ENCODE assay signal across 28 mouse cellular contexts in the genomic region with DNA sequence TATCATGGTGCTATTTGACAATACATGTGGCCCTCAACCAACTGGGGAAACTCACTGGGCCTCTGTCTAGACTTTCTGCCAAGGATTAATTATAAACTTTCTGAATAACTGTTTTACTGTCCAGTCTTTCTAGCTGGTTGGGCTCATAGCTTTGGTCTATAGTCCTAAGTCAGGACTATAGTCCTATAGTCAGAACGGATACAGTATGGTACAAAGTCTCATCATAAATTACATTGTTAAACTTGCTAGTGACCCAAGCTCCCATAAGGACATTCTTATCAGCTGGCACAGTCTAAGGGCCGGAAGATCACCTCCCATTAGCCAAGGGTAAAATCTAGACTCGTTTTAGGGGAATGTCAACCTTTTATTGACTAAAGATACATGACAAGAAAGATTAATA.
"Had no signal": no experiment of that assay in that cellular context is flagged by ENCODE, and none has a peak within 500 bp of the region (broad histone marks: within the 10 kb centered on the region; RNA-seq: fewer than 3 reads in every experiment).

No protein-coding gene starts in this region.

- H3K4me2 ChIP-seq: embryonic facial prominence, embryonic 12.5 days; embryonic facial prominence, embryonic 13.5 days; embryonic facial prominence, embryonic 15.5 days; forebrain, embryonic 12.5 days; forebrain, embryonic 13.5 days; forebrain, embryonic 15.5 days had no signal

- H3K4me3 ChIP-seq: embryonic facial prominence, embryonic 10.5 days; embryonic facial prominence, embryonic 12.5 days; embryonic facial prominence, embryonic 13.5 days; embryonic facial prominence, embryonic 15.5 days; erythroblast, embryonic 14.5 days; forebrain, embryonic 10.5 days; forebrain, embryonic 12.5 days; forebrain, embryonic 13.5 days; forebrain, embryonic 15.5 days; gastrocnemius, adult 2 months; heart, adult 2 months had no signal

- ATAC-seq: forebrain, embryonic 13.5 days; forebrain, embryonic 14.5 days; forebrain, embryonic 15.5 days; forebrain, embryonic 16.5 days had no signal

- H3K9me3 ChIP-seq: embryonic facial prominence, embryonic 10.5 days; embryonic facial prominence, embryonic 12.5 days; embryonic facial prominence, embryonic 13.5 days; embryonic facial prominence, embryonic 15.5 days; forebrain, embryonic 10.5 days; forebrain, embryonic 12.5 days; forebrain, embryonic 13.5 days; forebrain, embryonic 15.5 days had no signal

- H3K36me3 ChIP-seq: embryonic facial prominence, embryonic 10.5 days; embryonic facial prominence, embryonic 12.5 days; embryonic facial prominence, embryonic 13.5 days; embryonic facial prominence, embryonic 15.5 days; forebrain, embryonic 10.5 days; forebrain, embryonic 12.5 days; forebrain, embryonic 15.5 days had no signal

- DNase-seq: cerebellum, adult 18-20 months; cerebellum, adult 2 months; cerebellum, adult 8-10 months; cerebellum, adult 9-10 months; cerebellum, adult 9-11 months; cerebellum, postnatal 10 days; cerebellum, postnatal 14 days; cerebellum, postnatal 36 days; embryo, embryonic 11 days; forebrain, postnatal 0 days; gastrocnemius, adult 2 months; gastrocnemius, postnatal 10 days; gastrocnemius, postnatal 25 days; gastrocnemius, postnatal 36 days; heart, adult 11 months; heart, adult 18-20 months; heart, adult 2 months had no signal

- H3K9ac ChIP-seq: embryonic facial prominence, embryonic 12.5 days; embryonic facial prominence, embryonic 13.5 days; embryonic facial prominence, embryonic 15.5 days; forebrain, embryonic 12.5 days; forebrain, embryonic 13.5 days; forebrain, embryonic 15.5 days; forebrain, postnatal 0 days had no signal

- H3K4me1 ChIP-seq: embryonic facial prominence, embryonic 10.5 days; embryonic facial prominence, embryonic 12.5 days; embryonic facial prominence, embryonic 13.5 days; embryonic facial prominence, embryonic 15.5 days; forebrain, embryonic 12.5 days; forebrain, embryonic 13.5 days had no signal

- H3K27me3 ChIP-seq: embryonic facial prominence, embryonic 12.5 days; embryonic facial prominence, embryonic 13.5 days; embryonic facial prominence, embryonic 15.5 days; forebrain, embryonic 12.5 days; forebrain, embryonic 13.5 days; forebrain, embryonic 15.5 days had no signal

- H3K27ac ChIP-seq: embryonic facial prominence, embryonic 10.5 days; embryonic facial prominence, embryonic 12.5 days; embryonic facial prominence, embryonic 13.5 days; embryonic facial prominence, embryonic 15.5 days; forebrain, embryonic 10.5 days; forebrain, embryonic 12.5 days; forebrain, embryonic 13.5 days; forebrain, embryonic 15.5 days; gastrocnemius, adult 2 months; heart, adult 2 months had no signal
